Mouse (Mus musculus) kidney, adult 2 months (tissue): ENCODE data around the gene Wfdc16.

Experiments
- CTCF ChIP-seq: fragments of 200-500 bp; conservative IDR thresholded peaks from 2 replicates; pipeline ENCODE4 v1.5.1; 2011; ENCODE audit warnings: low read depth, mild to moderate bottlenecking, control low read depth, low read length, moderate library complexity, mixed read lengths; ENCODE audit not compliant: insufficient read depth, insufficient read length
- POLR2A ChIP-seq: fragments of 200-500 bp; IDR thresholded peaks from one replicate; pipeline ENCODE4 v1.6.1; 2011; ENCODE audit warnings: low read depth, low read length, control low read depth

GRCm38 (mm10) chr2:164673987-164674386 is 35.4 kb upstream of the Wfdc16 start, which contains the start of gene Wfdc11:
- TF ChIP-seq CTCF (no peak), POLR2A (no peak)
